Mouse (Mus musculus) hindbrain, embryonic 11.5 days (tissue): ENCODE results near the gene Vill. TPM values are rescaled to one million over a fixed set of nuclear protein-coding genes. Genes with fewer than 3 reads are reported as not detected.

Experiments
- ATAC-seq: fragments of 200-750 bp; cut with Nextera tagmentation; 2 replicates; pipeline ENCODE4 v1.8.0; 2017; ENCODE audit warnings: mild to moderate bottlenecking, moderate TSS enrichment, moderate library complexity; ENCODE audit not compliant: low FRiP score
- DNase-seq: peaks from one replicate; pipeline ENCODE4 v3.0.0-alpha.2; 2015; ENCODE audit warnings: low spot score
- H3K27ac ChIP-seq: fragments of 300-500 bp; sonication (generic); 2 replicates; pipeline ENCODE4 v1.5.1; 2014; ENCODE audit warnings: mild to moderate bottlenecking, low read depth, low read length
- H3K27me3 ChIP-seq: fragments of 300-500 bp; sonication (generic); 2 replicates; pipeline ENCODE4 v1.6.1; 2014; ENCODE audit warnings: mild to moderate bottlenecking, low read length, moderate library complexity, mixed read lengths; ENCODE audit not compliant: control insufficient read depth, insufficient read depth
- H3K36me3 ChIP-seq: fragments of 300-500 bp; sonication (generic); 2 replicates; pipeline ENCODE4 v1.6.1; 2014; ENCODE audit warnings: mild to moderate bottlenecking, low read length, moderate library complexity, mixed read lengths; ENCODE audit not compliant: control insufficient read depth, insufficient read depth
- H3K4me1 ChIP-seq: fragments of 300-500 bp; sonication (generic); replicated peaks from 2 replicates; pipeline ENCODE4 v1.6.1; 2014; ENCODE audit warnings: low read length, mixed read lengths; ENCODE audit not compliant: control insufficient read depth, insufficient read depth
- H3K4me2 ChIP-seq: fragments of 300-500 bp; sonication (generic); replicated peaks from 2 replicates; pipeline ENCODE4 v1.6.1; 2014; ENCODE audit warnings: mild to moderate bottlenecking, low read depth, low read length
- H3K4me3 ChIP-seq: fragments of 300-500 bp; sonication (generic); 2 replicates; pipeline ENCODE4 v1.5.1; 2014; ENCODE audit warnings: low read depth, low read length
- H3K9ac ChIP-seq: fragments of 300-500 bp; sonication (generic); 2 replicates; pipeline ENCODE4 v1.6.1; 2014; ENCODE audit warnings: low read depth, low read length
- H3K9me3 ChIP-seq: fragments of 300-500 bp; sonication (generic); 2 replicates; pipeline ENCODE4 v1.6.1; 2016; ENCODE audit warnings: low read length; ENCODE audit not compliant: control insufficient read depth
- WGBS: fragments of 180-500 bp; shearing (Covaris S2); extraction: QIAGEN DNeasy Blood & Tissue Kit; methylation state at CpG from one replicate; pipeline ENCODE4 v1.1.7; 2014; 5-methylcytosine and 5-hydroxymethylcytosine counted together
- polyA plus RNA-seq: library from polyadenylated mRNA; unstranded; fragments of >200 nt; fragmentation: Nextera tagmentation; extraction: Ambion mirVana; gene quantifications from 2 replicates; pipeline ENCODE4 v1.2.1, GENCODE M21; 2014

Vill gene
- polyA plus RNA-seq, 1 experiment from 2014 or later, result 7.5 TPM

- Histone ChIP-seq H3K9ac (no peak overlapping the region), H3K36me3 (no peaks in the 10 kb centered on the region), H3K4me3 (no peak overlapping the region), H3K27me3 (no peaks in the 10 kb centered on the region), H3K27ac (no peak overlapping the region), H3K9me3 (no peaks in the 10 kb centered on the region), H3K4me2 (no peak overlapping the region), H3K4me1 (no peaks in the 10 kb centered on the region)
- DNase-seq (peak; percentile 87), ATAC-seq (peak; percentile 42; the same call in 1 of the 2 replicates)
- 6% methylated on average over 6 of the region's 6 CpGs for WGBS
Observed at GRCm38 (mm10) chr9:119067601-119068000, 15.0 kb downstream of the Vill start.

- no peaks in the 10 kb centered on the region for H3K27me3 ChIP-seq
- H3K27ac ChIP-seq, result no peak overlapping the region
- H3K4me2 ChIP-seq, result no peak overlapping the region
- H3K4me1 ChIP-seq, result no peaks in the 10 kb centered on the region
- no peak overlapping the region for H3K9ac ChIP-seq
- no peaks in the 10 kb centered on the region for H3K9me3 ChIP-seq
- no peaks in the 10 kb centered on the region for H3K36me3 ChIP-seq
- ATAC-seq, result 0 out of 2 replicates have a peak, but pooled peaks have one; percentile 22
- DNase-seq, result no peak
- WGBS, result 91% methylated on average over 11 of the region's 11 CpGs
- no peak overlapping the region for H3K4me3 ChIP-seq
Observed at GRCm38 (mm10) chr9:119068266-119068665, 15.7 kb downstream of the Vill start.

GRCm38 (mm10) chr9:119070173-119070825 is 17.7 kb downstream of the Vill start:
- DNase-seq (no peak), ATAC-seq (no peak)
- 84% methylated on average over 13 of the region's 13 CpGs for WGBS
- H3K9me3 ChIP-seq, result no peaks in the 10 kb centered on the region
- H3K36me3 ChIP-seq, result no peaks in the 10 kb centered on the region
- no peak overlapping the region for H3K4me2 ChIP-seq
- no peaks in the 10 kb centered on the region for H3K4me1 ChIP-seq
- no peak overlapping the region for H3K27ac ChIP-seq
- no peaks in the 10 kb centered on the region for H3K27me3 ChIP-seq
- H3K9ac ChIP-seq, result no peak overlapping the region
- H3K4me3 ChIP-seq, result no peak overlapping the region

GRCm38 (mm10) chr9:119071786-119072185 is 19.2 kb downstream of the Vill start:
- no peak overlapping the region for H3K9ac ChIP-seq
- no peaks in the 10 kb centered on the region for H3K9me3 ChIP-seq
- H3K27ac ChIP-seq, result no peak overlapping the region
- no peaks in the 10 kb centered on the region for H3K36me3 ChIP-seq
- H3K4me3 ChIP-seq, result no peak overlapping the region
- no peaks in the 10 kb centered on the region for H3K27me3 ChIP-seq
- H3K4me1 ChIP-seq, result no peaks in the 10 kb centered on the region
- ATAC-seq (no peak), DNase-seq (no peak)
- H3K4me2 ChIP-seq, result no peak overlapping the region
- 83% methylated on average over 9 of the region's 9 CpGs for WGBS

GRCm38 (mm10) chr9:119073184-119073895 is 20.8 kb downstream of the Vill start:
- H3K27ac ChIP-seq, result no peak overlapping the region
- no peak for ATAC-seq
- no peaks in the 10 kb centered on the region for H3K27me3 ChIP-seq
- H3K4me3 ChIP-seq, result no peak overlapping the region
- no peak overlapping the region for H3K4me2 ChIP-seq
- WGBS, result 87% methylated on average over 15 of the region's 15 CpGs
- H3K4me1 ChIP-seq, result no peaks in the 10 kb centered on the region
- H3K36me3 ChIP-seq, result no peaks in the 10 kb centered on the region
- no peak for DNase-seq
- H3K9me3 ChIP-seq, result no peaks in the 10 kb centered on the region
- no peak overlapping the region for H3K9ac ChIP-seq

- H3K27ac ChIP-seq, result no peak overlapping the region
- DNase-seq (no peak), ATAC-seq (no peak)
- no peaks in the 10 kb centered on the region for H3K27me3 ChIP-seq
- H3K4me3 ChIP-seq, result no peak overlapping the region
- H3K4me2 ChIP-seq, result no peak overlapping the region
- no peak overlapping the region for H3K9ac ChIP-seq
- H3K9me3 ChIP-seq, result no peaks in the 10 kb centered on the region
- WGBS, result 72% methylated on average over 16 of the region's 16 CpGs
- no peaks in the 10 kb centered on the region for H3K4me1 ChIP-seq
- H3K36me3 ChIP-seq, result no peaks in the 10 kb centered on the region
Observed at GRCm38 (mm10) chr9:119075685-119076084, 23.1 kb downstream of the Vill start.

GRCm38 (mm10) chr9:119080040-119080675 is 27.6 kb downstream of the Vill start:
- no peak overlapping the region for H3K27ac ChIP-seq
- no peak overlapping the region for H3K4me2 ChIP-seq
- 87% methylated on average over 5 of the region's 5 CpGs for WGBS
- no peaks in the 10 kb centered on the region for H3K27me3 ChIP-seq
- H3K4me3 ChIP-seq, result no peak overlapping the region
- no peak overlapping the region for H3K9ac ChIP-seq
- ATAC-seq, result no peak
- no peaks in the 10 kb centered on the region for H3K9me3 ChIP-seq
- no peaks in the 10 kb centered on the region for H3K36me3 ChIP-seq
- no peak for DNase-seq
- 0 out of 2 replicates have a peak, but pooled peaks cover 3% of the 10 kb centered on the region for H3K4me1 ChIP-seq

- peak overlapping the region; percentile 27; the same call in 1 of the 2 replicates for H3K9ac ChIP-seq
- H3K27ac ChIP-seq, result peak overlapping the region; percentile 79
- H3K4me2 ChIP-seq, result no peak overlapping the region
- H3K4me1 ChIP-seq, result 0 out of 2 replicates have a peak, but pooled peaks cover 8% of the 10 kb centered on the region
- ATAC-seq (peak; percentile 81), DNase-seq (peak; percentile 55)
- no peak overlapping the region for H3K4me3 ChIP-seq
- no peaks in the 10 kb centered on the region for H3K27me3 ChIP-seq
- H3K36me3 ChIP-seq, result no peaks in the 10 kb centered on the region
- WGBS, result 9% methylated on average over 8 of the region's 8 CpGs
- H3K9me3 ChIP-seq, result no peaks in the 10 kb centered on the region
Observed at GRCm38 (mm10) chr9:119082039-119082438, 29.5 kb downstream of the Vill start.
